Mouse (Mus musculus) ES-E14 (cell line): Measurements from ENCODE around the gene Mtif2.

ENCODE experiments used
- HCFC1 ChIP-seq: IDR thresholded peaks from 2 replicates; pipeline ENCODE4 v1.6.1; 2012; ENCODE audit warnings: low read length, inconsistent platforms, borderline replicate concordance; ENCODE audit not compliant: insufficient read depth
- MAFK ChIP-seq: IDR thresholded peaks from 2 replicates; pipeline ENCODE4 v1.6.1; 2014; ENCODE audit warnings: mild to moderate bottlenecking, low read depth, low read length, inconsistent platforms; ENCODE audit not compliant: insufficient read depth
- ZNF384 ChIP-seq: IDR thresholded peaks from 2 replicates; pipeline ENCODE4 v1.6.1; 2012; ENCODE audit warnings: low read depth, low read length, inconsistent platforms

DNA sequence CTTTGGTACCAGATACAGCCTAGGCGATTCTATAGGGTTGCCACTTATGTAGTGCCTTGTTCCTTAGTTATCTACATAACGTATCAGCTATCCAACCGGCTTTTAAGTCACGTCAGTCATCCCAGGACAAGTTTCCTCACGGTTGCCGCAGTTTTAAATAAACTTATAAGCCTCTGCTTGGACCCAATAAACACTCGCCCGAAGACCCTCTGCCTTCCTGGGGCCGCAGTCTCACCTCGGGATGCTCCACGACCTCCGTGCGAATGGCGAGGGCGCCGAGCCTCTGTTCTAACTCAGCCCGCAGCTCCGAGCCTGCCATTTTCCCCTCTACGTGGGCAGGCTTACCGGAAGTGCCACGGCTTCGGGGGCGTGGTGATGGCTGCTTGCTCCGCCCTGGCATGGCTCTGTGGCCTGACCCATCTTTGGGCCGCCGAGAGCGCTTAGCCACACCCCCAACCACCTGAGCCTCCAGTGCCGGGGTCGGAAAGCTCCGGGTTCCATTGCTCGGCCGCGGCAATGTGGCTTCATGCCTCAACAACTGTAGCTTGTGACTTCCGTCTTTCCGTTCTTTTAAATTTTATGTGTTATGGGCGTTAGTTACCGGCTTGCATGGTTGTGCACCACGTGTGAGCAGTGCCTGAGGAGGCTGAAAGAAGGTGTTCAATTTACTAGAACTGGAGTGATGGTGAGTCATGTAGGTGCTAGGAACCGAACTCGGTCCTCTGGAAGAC is 11.4 kb upstream of the Mtif2 start, which contains the start of gene Prorsd1:
- no peak for TF ChIP-seq HCFC1
- no peak for TF ChIP-seq MAFK
- no peak for TF ChIP-seq ZNF384
